Mouse (Mus musculus) erythroblast, adult 5-6 weeks (primary cell): ENCODE data around the gene Defa32. TPM values are rescaled to one million over a fixed set of nuclear protein-coding genes. Genes with fewer than 3 reads are reported as not detected.
"Not testable (repeated sequence)": the region's sequence is repeated elsewhere in the genome, so short reads cannot be mapped to it uniquely, and the experiment has no call there.

Source experiments
- ATAC-seq: replicated peaks from 2 replicates; pipeline ENCODE4 v1.8.0; 2016; ENCODE audit warnings: moderate number of reproducible peaks, mild to moderate bottlenecking, moderate TSS enrichment, inconsistent platforms; ENCODE audit not compliant: poor library complexity, low FRiP score, severe bottlenecking
- total RNA-seq, 2 experiments: library from RNA; stranded (forward) in 1 of 2; stranded (reverse) in 1 of 2; fragments of 150-400 nt in 1 of 2; fragments of 200-764, 138-1000 nt in 1 of 2; gene quantifications; 2 replicates each; pipeline versions ENCODE4 v1.2.3 to v1.2.4; 2015 to 2017; ENCODE audit warnings: low replicate concordance in 2 of 2

Gene Defa32
- total RNA-seq (2015; ENCODE audit: low replicate concordance) = not detected in 2 replicates
- not detected in 2 replicates for total RNA-seq (2017; ENCODE audit: low replicate concordance)

DNA sequence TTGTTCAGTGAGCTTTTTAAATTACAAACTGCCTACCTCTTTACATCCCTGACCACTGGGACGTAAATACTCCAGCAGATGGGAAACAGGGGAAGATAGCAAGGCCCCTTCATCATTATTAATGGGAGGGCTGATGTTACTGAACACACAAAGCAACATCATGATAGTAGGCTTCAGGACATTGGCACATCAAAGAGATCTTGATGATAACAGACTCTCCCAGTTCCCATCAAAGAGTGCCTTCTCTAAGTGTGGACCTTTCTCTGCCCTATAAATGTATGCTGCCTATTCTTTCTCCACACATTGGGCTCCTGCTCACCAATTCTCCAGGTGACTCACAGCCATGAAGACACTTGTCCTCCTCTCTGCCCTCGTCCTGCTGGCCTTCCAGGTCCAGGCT, at the start of gene Defa32:
Gene Defa32, plus strand, starts transcription at position 301 of the 400 bp plus-strand sequence.
- not testable (repeated sequence) for ATAC-seq

DNA sequence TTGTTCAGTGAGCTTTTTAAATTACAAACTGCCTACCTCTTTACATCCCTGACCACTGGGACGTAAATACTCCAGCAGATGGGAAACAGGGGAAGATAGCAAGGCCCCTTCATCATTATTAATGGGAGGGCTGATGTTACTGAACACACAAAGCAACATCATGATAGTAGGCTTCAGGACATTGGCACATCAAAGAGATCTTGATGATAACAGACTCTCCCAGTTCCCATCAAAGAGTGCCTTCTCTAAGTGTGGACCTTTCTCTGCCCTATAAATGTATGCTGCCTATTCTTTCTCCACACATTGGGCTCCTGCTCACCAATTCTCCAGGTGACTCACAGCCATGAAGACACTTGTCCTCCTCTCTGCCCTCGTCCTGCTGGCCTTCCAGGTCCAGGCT, 19.9 kb upstream of the Defa32 start, which contains the start of gene Defa20:
Gene Defa20, plus strand, starts transcription at position 301 of the 400 bp plus-strand sequence.
- ATAC-seq = not testable (repeated sequence)

DNA sequence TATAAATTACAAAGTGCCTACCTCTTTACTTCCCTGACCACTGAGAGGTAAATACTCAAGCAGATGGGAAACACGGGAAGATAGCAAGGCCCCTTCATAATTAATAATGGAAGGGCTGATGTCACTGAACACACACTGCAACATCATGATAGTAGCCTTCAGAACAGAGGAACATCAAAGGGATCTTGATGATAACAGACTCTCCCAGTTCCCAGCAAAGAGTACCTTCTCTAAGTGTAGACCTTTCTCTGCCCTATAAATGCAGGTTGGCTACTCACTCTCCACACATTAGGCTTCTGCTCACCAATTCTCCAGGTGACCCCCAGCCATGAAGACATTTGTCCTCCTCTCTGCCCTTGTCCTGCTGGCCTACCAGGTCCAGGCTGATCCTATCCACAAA, 36.3 kb downstream of the Defa32 start, which contains the start of gene Defa37:
Gene Defa37, plus strand, starts transcription at position 301 of the 400 bp plus-strand sequence.
- not testable (repeated sequence) for ATAC-seq

Other genes with a start within 250 kb of the Defa32 start
- not detected in 2 replicates for gene Defa27, start 213.5 kb upstream of the Defa32 start, total RNA-seq (2015; ENCODE audit: low replicate concordance)
- not detected in 2 replicates for gene Defa27, start 213.5 kb upstream of the Defa32 start, total RNA-seq (2017; ENCODE audit: low replicate concordance)
- not detected in 2 replicates for gene Defa29, start 202.0 kb upstream of the Defa32 start, total RNA-seq (2015; ENCODE audit: low replicate concordance)
- not detected in 2 replicates for gene Defa29, start 202.0 kb upstream of the Defa32 start, total RNA-seq (2017; ENCODE audit: low replicate concordance)
- not detected in 2 replicates for gene Defa2, start 150.5 kb upstream of the Defa32 start, total RNA-seq (2015; ENCODE audit: low replicate concordance)
- not detected in 2 replicates for gene Defa2, start 150.5 kb upstream of the Defa32 start, total RNA-seq (2017; ENCODE audit: low replicate concordance)
- not detected in 2 replicates for gene Defa33, start 137.2 kb upstream of the Defa32 start, total RNA-seq (2015; ENCODE audit: low replicate concordance)
- gene Defa33, start 137.2 kb upstream of the Defa32 start, total RNA-seq (2017; ENCODE audit: low replicate concordance) = not detected in 2 replicates
- not detected in 2 replicates for gene Defa36, start 101.6 kb upstream of the Defa32 start, total RNA-seq (2015; ENCODE audit: low replicate concordance)
- not detected in 2 replicates for gene Defa36, start 101.6 kb upstream of the Defa32 start, total RNA-seq (2017; ENCODE audit: low replicate concordance)
- gene Gm7849, start 72.5 kb upstream of the Defa32 start, total RNA-seq (2015; ENCODE audit: low replicate concordance) = not detected in 2 replicates
- gene Gm7849, start 72.5 kb upstream of the Defa32 start, total RNA-seq (2017; ENCODE audit: low replicate concordance) = not detected in 2 replicates
- gene Defa20, start 19.8 kb upstream of the Defa32 start, total RNA-seq (2015; ENCODE audit: low replicate concordance) = not detected in 2 replicates
- not detected in 2 replicates for gene Defa20, start 19.8 kb upstream of the Defa32 start, total RNA-seq (2017; ENCODE audit: low replicate concordance)
- gene Defa37, start 36.4 kb downstream of the Defa32 start, total RNA-seq (2015; ENCODE audit: low replicate concordance) = not detected in 2 replicates
- not detected in 2 replicates for gene Defa37, start 36.4 kb downstream of the Defa32 start, total RNA-seq (2017; ENCODE audit: low replicate concordance)
- gene Defa28, start 54.0 kb downstream of the Defa32 start, total RNA-seq (2015; ENCODE audit: low replicate concordance) = not detected in 2 replicates
- gene Defa28, start 54.0 kb downstream of the Defa32 start, total RNA-seq (2017; ENCODE audit: low replicate concordance) = not detected in 2 replicates
- gene Gm7861, start 65.5 kb downstream of the Defa32 start, total RNA-seq (2015; ENCODE audit: low replicate concordance) = not detected in 2 replicates
- gene Gm7861, start 65.5 kb downstream of the Defa32 start, total RNA-seq (2017; ENCODE audit: low replicate concordance) = not detected in 2 replicates
- not detected in 2 replicates for gene Defa26, start 89.2 kb downstream of the Defa32 start, total RNA-seq (2015; ENCODE audit: low replicate concordance)
- not detected in 2 replicates for gene Defa26, start 89.2 kb downstream of the Defa32 start, total RNA-seq (2017; ENCODE audit: low replicate concordance)
- not detected in 2 replicates for gene Defa17, start 126.7 kb downstream of the Defa32 start, total RNA-seq (2015; ENCODE audit: low replicate concordance)
- not detected in 2 replicates for gene Defa17, start 126.7 kb downstream of the Defa32 start, total RNA-seq (2017; ENCODE audit: low replicate concordance)
- not detected in 2 replicates for gene Defa34, start 136.8 kb downstream of the Defa32 start, total RNA-seq (2015; ENCODE audit: low replicate concordance)
- gene Defa34, start 136.8 kb downstream of the Defa32 start, total RNA-seq (2017; ENCODE audit: low replicate concordance) = not detected in 2 replicates
- gene AY761184, start 174.6 kb downstream of the Defa32 start, total RNA-seq (2015; ENCODE audit: low replicate concordance) = not detected in 2 replicates
- not detected in 2 replicates for gene AY761184, start 174.6 kb downstream of the Defa32 start, total RNA-seq (2017; ENCODE audit: low replicate concordance)
- not detected in 2 replicates for gene Defa24, start 205.5 kb downstream of the Defa32 start, total RNA-seq (2015; ENCODE audit: low replicate concordance)
- gene Defa24, start 205.5 kb downstream of the Defa32 start, total RNA-seq (2017; ENCODE audit: low replicate concordance) = not detected in 2 replicates